Mouse (Mus musculus) kidney, postnatal 4 days (tissue): ENCODE measurements around the gene Tom1l1.

Source experiments
- DNase-seq, 2 experiments: peaks; one replicate each; pipeline ENCODE4 v3.0.0; 2021; ENCODE audit warnings: mixed read lengths in 2 of 2

Tom1l1 gene

GRCm38 (mm10) chr11:90614743-90615142 is 73.4 kb downstream of the Tom1l1 start:
- DNase-seq = no peak

- no peak for DNase-seq
Measured at GRCm38 (mm10) chr11:90612118-90612517, 76.0 kb downstream of the Tom1l1 start.

- no peak for DNase-seq
Measured at GRCm38 (mm10) chr11:90603066-90603465, 85.1 kb downstream of the Tom1l1 start.

GRCm38 (mm10) chr11:90595826-90596225 is 92.3 kb downstream of the Tom1l1 start:
- DNase-seq = no peak
